Mouse (Mus musculus) forebrain, embryonic 11.5 days (tissue): ENCODE measurements around the gene Dock4. TPM values are rescaled to one million over a fixed set of nuclear protein-coding genes. Genes with fewer than 3 reads are reported as not detected.

Source experiments
- ATAC-seq: fragments of 200-750 bp; cut with Nextera tagmentation; replicated peaks from 2 replicates; pipeline ENCODE4 v1.8.0; 2017; ENCODE audit warnings: moderate TSS enrichment; ENCODE audit not compliant: low FRiP score
- DNase-seq: peaks from one replicate; pipeline ENCODE4 v3.0.0-alpha.2; 2017; ENCODE audit warnings: low spot score
- H3K27ac ChIP-seq: fragments of 300-500 bp; sonication (generic); 2 replicates; pipeline ENCODE4 v1.5.1; 2014; ENCODE audit warnings: low read depth, low read length
- H3K27me3 ChIP-seq: fragments of 300-500 bp; sonication (generic); 2 replicates; pipeline ENCODE4 v1.6.1; 2014; ENCODE audit warnings: mild to moderate bottlenecking, low read length, mixed read lengths; ENCODE audit not compliant: control insufficient read depth, insufficient read depth
- H3K36me3 ChIP-seq: fragments of 300-500 bp; sonication (generic); 2 replicates; pipeline ENCODE4 v1.6.1; 2014; ENCODE audit warnings: mild to moderate bottlenecking, low read length, moderate library complexity, mixed read lengths; ENCODE audit not compliant: control insufficient read depth, insufficient read depth
- H3K4me1 ChIP-seq: fragments of 300-500 bp; sonication (generic); replicated peaks from 2 replicates; pipeline ENCODE4 v1.6.1; 2014; ENCODE audit warnings: low read length, mixed read lengths; ENCODE audit not compliant: control insufficient read depth, insufficient read depth
- H3K4me2 ChIP-seq: fragments of 300-500 bp; sonication (generic); 2 replicates; pipeline ENCODE4 v1.6.1; 2014; ENCODE audit warnings: low read depth, mild to moderate bottlenecking, low read length, moderate library complexity, mixed read lengths; ENCODE audit not compliant: severe bottlenecking
- H3K4me3 ChIP-seq: fragments of 300-500 bp; sonication (generic); 2 replicates; pipeline ENCODE4 v1.5.1; 2014; ENCODE audit warnings: low read depth, low read length
- H3K9ac ChIP-seq: fragments of 300-500 bp; sonication (generic); 2 replicates; pipeline ENCODE4 v1.6.1; 2014; ENCODE audit warnings: low read length
- H3K9me3 ChIP-seq: fragments of 300-500 bp; sonication (generic); 2 replicates; pipeline ENCODE4 v1.6.1; 2016; ENCODE audit warnings: low read length, mixed read lengths; ENCODE audit not compliant: control insufficient read depth
- WGBS: fragments of 180-500 bp; shearing (Covaris S2); extraction: QIAGEN DNeasy Blood & Tissue Kit; methylation state at CpG from one replicate; pipeline ENCODE4 v1.1.7; 2014; 5-methylcytosine and 5-hydroxymethylcytosine counted together
- polyA plus RNA-seq: library from polyadenylated mRNA; unstranded; fragments of >200 nt; fragmentation: Nextera tagmentation; extraction: Ambion mirVana; gene quantifications from 2 replicates; pipeline ENCODE4 v1.2.1, GENCODE M21; 2014

Gene Dock4
- polyA plus RNA-seq, 1 experiment from 2014 or later: 18.7 TPM

DNA sequence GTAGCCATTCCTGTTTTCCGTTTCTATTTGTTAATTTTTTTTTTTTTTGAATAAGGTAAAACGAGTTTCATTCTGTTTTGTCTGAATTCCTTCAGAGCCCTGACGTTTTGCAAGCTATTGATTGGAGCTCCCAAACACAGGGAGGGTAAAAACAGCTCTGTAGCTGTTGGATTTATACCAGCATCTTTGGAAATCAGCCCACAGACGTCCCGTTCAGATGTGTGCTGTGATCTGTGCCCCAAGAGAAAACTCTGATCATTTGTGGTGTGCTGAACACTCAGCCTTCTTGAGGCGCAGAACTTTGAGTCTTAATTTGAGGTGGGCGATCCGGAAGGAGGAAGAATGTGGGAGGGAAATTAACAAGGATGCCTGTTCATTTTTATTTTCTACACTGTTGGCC is 62.7 kb downstream of the Dock4 start:
- no peak overlapping the region for H3K4me3 ChIP-seq
- no peaks in the 10 kb centered on the region for H3K9me3 ChIP-seq
- no peak overlapping the region for H3K9ac ChIP-seq
- H3K27me3 ChIP-seq: no peaks in the 10 kb centered on the region
- H3K4me1 ChIP-seq: no peaks in the 10 kb centered on the region; the same call in 1 of the 2 replicates
- no peak overlapping the region for H3K4me2 ChIP-seq
- H3K36me3 ChIP-seq: no peaks in the 10 kb centered on the region
- 41% methylated on average over 8 of the region's 8 CpGs for WGBS
- DNase-seq: no peak
- no peak overlapping the region for H3K27ac ChIP-seq
- no peak for ATAC-seq

DNA sequence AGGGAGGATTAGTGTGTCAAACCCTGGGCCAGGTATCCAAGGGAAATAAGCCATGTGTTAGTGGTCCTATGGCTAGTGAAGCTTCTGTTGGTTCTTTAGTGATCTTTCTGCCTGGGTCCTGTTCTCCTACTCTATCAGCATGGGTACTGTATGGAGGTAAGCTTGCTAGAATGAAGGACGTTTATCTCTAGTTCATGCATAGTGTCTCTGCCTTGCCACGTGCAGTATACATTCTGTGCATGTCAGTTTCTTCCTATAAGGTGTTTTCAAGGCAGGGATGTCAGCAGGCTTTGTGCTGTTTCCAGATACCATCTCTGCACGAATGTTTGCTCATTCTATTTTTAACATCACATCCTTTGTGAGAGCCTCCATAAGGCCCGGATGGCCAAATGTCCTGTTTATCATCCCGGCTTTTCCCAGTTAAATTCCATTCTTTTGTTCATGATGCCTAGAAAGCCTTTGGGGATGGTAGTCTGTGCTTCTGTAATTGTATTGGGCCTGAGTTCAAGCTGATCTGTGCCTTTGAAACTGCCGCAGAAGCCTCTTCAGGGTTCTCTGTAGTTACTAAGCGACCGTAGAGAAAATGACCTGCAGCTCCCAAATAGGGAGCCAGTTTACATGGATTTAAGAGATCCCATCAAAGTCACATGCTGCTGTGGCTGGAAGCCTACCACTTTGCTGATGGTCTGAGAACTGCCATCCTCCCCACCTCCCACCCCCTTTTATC is 66.1 kb downstream of the Dock4 start:
- Histone ChIP-seq H3K9me3 (no peaks in the 10 kb centered on the region), H3K27ac (no peak overlapping the region), H3K9ac (no peak overlapping the region), H3K4me1 (no peaks in the 10 kb centered on the region; the same call in 1 of the 2 replicates), H3K4me2 (no peak overlapping the region), H3K36me3 (no peaks in the 10 kb centered on the region), H3K4me3 (no peak overlapping the region), H3K27me3 (no peaks in the 10 kb centered on the region)
- ATAC-seq (no peak), DNase-seq (no peak)
- WGBS: 56% methylated on average over 8 of the region's 8 CpGs

DNA sequence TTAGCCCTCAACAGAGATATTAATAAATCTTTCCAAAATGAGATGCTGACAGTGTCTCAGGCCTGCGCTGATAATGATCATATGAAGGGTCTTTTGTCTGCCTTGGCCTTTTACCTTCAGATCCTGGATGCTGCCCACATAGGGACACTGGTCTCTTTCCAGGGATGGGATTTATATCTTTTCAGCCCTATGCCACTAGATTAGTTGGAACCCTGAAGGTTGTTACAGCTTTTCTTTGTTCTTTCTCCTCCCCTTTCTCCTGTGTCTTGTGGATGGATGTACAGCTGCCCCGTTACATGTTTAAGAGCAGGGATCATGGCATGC is 66.6 kb downstream of the Dock4 start:
- H3K27me3 ChIP-seq: no peaks in the 10 kb centered on the region
- H3K9me3 ChIP-seq: no peaks in the 10 kb centered on the region
- WGBS: 76% methylated on average over 2 of the region's 2 CpGs
- ATAC-seq: no peak
- H3K4me1 ChIP-seq: no peaks in the 10 kb centered on the region; the same call in 1 of the 2 replicates
- H3K4me3 ChIP-seq: no peak overlapping the region
- H3K9ac ChIP-seq: no peak overlapping the region
- H3K27ac ChIP-seq: no peak overlapping the region
- no peak overlapping the region for H3K4me2 ChIP-seq
- DNase-seq: no peak
- H3K36me3 ChIP-seq: no peaks in the 10 kb centered on the region

DNA sequence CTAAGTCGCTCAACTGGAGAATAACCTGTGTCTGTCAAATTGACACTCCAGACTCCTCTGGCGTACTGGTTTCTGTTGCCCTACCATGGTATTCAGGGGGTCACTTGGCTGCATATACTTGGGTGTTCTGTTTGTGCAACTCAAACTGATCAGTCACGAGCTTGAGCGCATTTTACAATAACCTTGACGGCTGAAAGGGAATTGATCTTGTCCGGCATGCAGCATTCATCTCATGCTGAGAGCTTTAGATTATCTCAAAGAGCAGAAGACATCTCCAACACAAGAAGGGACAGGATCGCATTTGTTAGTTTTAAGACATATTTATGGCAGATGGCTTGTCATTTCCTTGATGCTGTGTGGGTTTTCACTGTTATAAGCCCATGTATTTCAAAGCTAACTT is 67.2 kb downstream of the Dock4 start:
- Histone ChIP-seq H3K27me3 (no peaks in the 10 kb centered on the region), H3K36me3 (no peaks in the 10 kb centered on the region), H3K4me3 (no peak overlapping the region), H3K9ac (no peak overlapping the region), H3K4me2 (no peak overlapping the region), H3K4me1 (no peaks in the 10 kb centered on the region; the same call in 1 of the 2 replicates), H3K9me3 (no peaks in the 10 kb centered on the region), H3K27ac (no peak overlapping the region)
- ATAC-seq: no peak
- DNase-seq: no peak
- WGBS: 65% methylated on average over 7 of the region's 7 CpGs

DNA sequence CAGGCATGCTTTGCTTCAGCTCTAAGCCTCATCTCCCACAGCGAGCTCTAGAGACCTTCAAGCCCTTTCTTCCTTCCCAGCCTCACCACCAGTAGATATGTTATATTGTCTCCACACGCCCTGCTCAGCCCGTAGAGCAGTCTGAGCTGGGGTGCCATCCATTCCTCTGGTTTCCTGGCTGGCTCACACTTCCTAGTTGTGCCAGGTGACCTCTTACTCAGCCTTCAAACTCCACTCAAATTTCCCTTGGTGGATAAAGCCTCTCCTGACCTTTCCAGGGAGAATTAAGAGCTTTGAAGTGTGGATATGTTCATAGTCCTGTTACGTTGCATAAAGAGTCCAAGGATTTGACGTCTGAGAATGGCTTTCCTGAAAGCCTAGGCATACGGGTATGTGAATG is 68.3 kb downstream of the Dock4 start:
- Histone ChIP-seq H3K27me3 (no peaks in the 10 kb centered on the region), H3K4me2 (no peak overlapping the region), H3K36me3 (no peaks in the 10 kb centered on the region), H3K27ac (no peak overlapping the region), H3K9me3 (no peaks in the 10 kb centered on the region), H3K9ac (no peak overlapping the region), H3K4me1 (no peaks in the 10 kb centered on the region; the same call in 1 of the 2 replicates), H3K4me3 (no peak overlapping the region)
- 82% methylated on average over 6 of the region's 6 CpGs for WGBS
- ATAC-seq: no peak
- DNase-seq: no peak

DNA sequence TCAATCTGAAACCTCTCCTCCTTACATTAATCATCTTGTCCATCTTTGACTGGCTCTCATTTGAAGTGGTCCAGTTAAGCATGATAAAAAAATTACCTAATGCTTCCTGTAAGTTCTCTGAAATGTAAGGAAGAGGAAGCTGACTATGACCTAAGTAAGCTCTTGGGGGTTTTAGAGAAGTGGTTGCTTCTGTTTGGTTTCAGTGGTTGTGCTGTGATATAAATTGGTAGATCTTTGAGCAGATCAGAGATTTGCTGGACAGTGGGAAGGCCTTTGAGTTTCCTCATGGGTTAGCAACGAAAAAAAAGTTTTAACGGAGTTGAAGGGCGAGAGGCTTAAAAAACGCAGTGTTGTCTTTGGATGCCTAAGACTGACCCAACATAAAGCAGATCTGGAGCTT is 76.7 kb downstream of the Dock4 start:
- WGBS: 85% methylated on average over 4 of the region's 4 CpGs
- H3K36me3 ChIP-seq: no peaks in the 10 kb centered on the region
- no peak overlapping the region for H3K4me2 ChIP-seq
- H3K4me1 ChIP-seq: no peaks in the 10 kb centered on the region
- H3K9me3 ChIP-seq: no peaks in the 10 kb centered on the region
- no peak overlapping the region for H3K27ac ChIP-seq
- no peak overlapping the region for H3K4me3 ChIP-seq
- no peak overlapping the region for H3K9ac ChIP-seq
- no peak for ATAC-seq
- DNase-seq: no peak
- no peaks in the 10 kb centered on the region for H3K27me3 ChIP-seq

DNA sequence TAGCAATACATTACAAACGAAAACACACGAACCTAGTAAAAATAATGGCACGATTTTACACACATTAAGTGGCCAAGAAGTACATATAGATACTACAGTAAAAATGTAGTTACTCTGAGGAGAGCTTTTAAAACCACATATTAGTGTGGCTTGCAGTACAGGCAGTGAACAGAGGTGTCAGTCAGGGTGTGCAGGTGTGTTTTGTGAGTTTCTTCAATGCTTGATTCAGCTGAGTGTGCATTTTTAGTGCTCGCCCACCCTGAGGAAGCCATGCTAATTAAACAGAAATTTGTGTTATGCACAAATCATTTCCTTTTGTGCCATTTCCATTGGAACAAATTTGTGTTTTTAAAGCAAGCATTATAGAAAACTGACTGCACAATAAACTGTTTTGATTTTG is 77.3 kb downstream of the Dock4 start:
- no peaks in the 10 kb centered on the region for H3K27me3 ChIP-seq
- no peak for ATAC-seq
- no peaks in the 10 kb centered on the region for H3K4me1 ChIP-seq
- no peak overlapping the region for H3K4me2 ChIP-seq
- 88% methylated on average over 4 of the region's 4 CpGs for WGBS
- no peak overlapping the region for H3K4me3 ChIP-seq
- H3K9me3 ChIP-seq: no peaks in the 10 kb centered on the region
- H3K27ac ChIP-seq: no peak overlapping the region
- H3K36me3 ChIP-seq: no peaks in the 10 kb centered on the region
- no peak for DNase-seq
- H3K9ac ChIP-seq: no peak overlapping the region

DNA sequence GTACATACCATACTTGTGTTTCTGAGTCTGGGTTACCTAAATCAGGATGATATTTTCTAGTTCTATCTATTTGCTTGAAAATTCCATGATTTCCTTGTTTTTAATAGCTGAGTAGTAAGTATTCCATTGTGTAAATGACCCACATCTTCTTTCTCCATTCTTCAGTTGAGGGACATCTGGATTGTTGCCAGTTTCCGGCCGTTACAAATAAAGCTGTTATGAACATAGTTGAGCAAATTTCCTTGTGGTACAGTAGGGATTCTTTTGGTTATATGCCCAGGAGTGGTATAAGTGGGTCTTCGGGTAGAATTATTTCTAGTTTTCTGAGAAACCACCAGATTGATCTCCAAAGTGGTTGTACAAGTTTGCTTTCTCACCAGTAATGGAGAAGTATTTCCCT is 79.3 kb downstream of the Dock4 start:
- no peak overlapping the region for H3K9ac ChIP-seq
- 88% methylated on average over 3 of the region's 3 CpGs for WGBS
- no peak for DNase-seq

More for the DNA sequence above, 79.3 kb downstream of the Dock4 start:
- no peaks in the 10 kb centered on the region for H3K36me3 ChIP-seq
- no peaks in the 10 kb centered on the region for H3K9me3 ChIP-seq
- no peaks in the 10 kb centered on the region for H3K4me1 ChIP-seq
- ATAC-seq: no peak
- no peaks in the 10 kb centered on the region for H3K27me3 ChIP-seq
- no peak overlapping the region for H3K4me3 ChIP-seq
- no peak overlapping the region for H3K4me2 ChIP-seq
- H3K27ac ChIP-seq: no peak overlapping the region
